Mouse (Mus musculus): ENCODE measurements around the gene Myh14.

Myh14 gene

GRCm38 (mm10) chr7:44630437-44630836 lies 40.2 kb downstream of the Myh14 start:
- DNase-seq (ENCODE audit: low spot score) = no peak

- DNase-seq (ENCODE audit: low spot score) = no peak
Measured at GRCm38 (mm10) chr7:44628402-44629034, 42.1 kb downstream of the Myh14 start.

- no peak for DNase-seq (ENCODE audit: low spot score)
Measured at GRCm38 (mm10) chr7:44626966-44627365, 43.7 kb downstream of the Myh14 start.

GRCm38 (mm10) chr7:44626068-44626385 lies 44.6 kb downstream of the Myh14 start:
- no peak for DNase-seq (ENCODE audit: low spot score)

- DNase-seq (ENCODE audit: low spot score) = no peak
Measured at GRCm38 (mm10) chr7:44625241-44626067, 45.2 kb downstream of the Myh14 start.

GRCm38 (mm10) chr7:44624828-44625227 lies 45.8 kb downstream of the Myh14 start:
- no peak for DNase-seq (ENCODE audit: low spot score)

- DNase-seq (ENCODE audit: low spot score) = no peak
Measured at GRCm38 (mm10) chr7:44624543-44624826, 46.2 kb downstream of the Myh14 start.

- no peak for DNase-seq (ENCODE audit: low spot score)
Measured at GRCm38 (mm10) chr7:44623714-44624542, 46.7 kb downstream of the Myh14 start.

GRCm38 (mm10) chr7:44617059-44617458 lies 53.6 kb downstream of the Myh14 start:
- DNase-seq (ENCODE audit: low spot score) = no peak

- DNase-seq (ENCODE audit: low spot score) = no peak
Measured at GRCm38 (mm10) chr7:44615987-44616386, 54.7 kb downstream of the Myh14 start.

- no peak for DNase-seq (ENCODE audit: low spot score)
Measured at GRCm38 (mm10) chr7:44615309-44615708, 55.3 kb downstream of the Myh14 start.

GRCm38 (mm10) chr7:44614041-44614688 lies 56.5 kb downstream of the Myh14 start:
- DNase-seq (ENCODE audit: low spot score) = no peak

GRCm38 (mm10) chr7:44612192-44612591 lies 58.5 kb downstream of the Myh14 start:
- no peak for DNase-seq (ENCODE audit: low spot score)

GRCm38 (mm10) chr7:44606171-44606901 lies 64.3 kb downstream of the Myh14 start:
- no peak for DNase-seq (ENCODE audit: low spot score)

- no peak for DNase-seq (ENCODE audit: low spot score)
Measured at GRCm38 (mm10) chr7:44605436-44605835, 65.2 kb downstream of the Myh14 start.

GRCm38 (mm10) chr7:44604619-44605018 lies 66.0 kb downstream of the Myh14 start:
- no peak for DNase-seq (ENCODE audit: low spot score)

- peak; percentile 58 for DNase-seq (ENCODE audit: low spot score)
Measured at GRCm38 (mm10) chr7:44604139-44604606, 66.5 kb downstream of the Myh14 start.

- DNase-seq (ENCODE audit: low spot score) = no peak
Measured at GRCm38 (mm10) chr7:44603186-44603855, 67.3 kb downstream of the Myh14 start.

- peak; percentile 86 for DNase-seq (ENCODE audit: low spot score)
Measured at GRCm38 (mm10) chr7:44602443-44602842, 68.2 kb downstream of the Myh14 start.

- no peak for DNase-seq (ENCODE audit: low spot score)
Measured at GRCm38 (mm10) chr7:44601646-44602045, 69.0 kb downstream of the Myh14 start.

- no peak for DNase-seq (ENCODE audit: low spot score)
Measured at GRCm38 (mm10) chr7:44600691-44601262, 69.9 kb downstream of the Myh14 start.
